Mouse (Mus musculus) heart, postnatal 14 days (tissue): Measurements from ENCODE around the gene Arl15. TPM values are rescaled to one million over a fixed set of nuclear protein-coding genes. Genes with fewer than 3 reads are reported as not detected.

ENCODE experiments used
- DNase-seq, 2 experiments: peaks; one replicate each; pipeline ENCODE4 v3.0.0; 2021 to 2022
- intact Hi-C: fragments of 180-260 bp; cut with DNase I; formaldehyde crosslinking; loops from one replicate; pipeline ENCODE4 v1.15.1; 2025
- total RNA-seq, 2 experiments: library from RNA; stranded (reverse); gene quantifications; 2 replicates each; pipeline ENCODE4 v1.2.3; 2021

Gene Arl15
- total RNA-seq, 2 experiments from 2014 or later = 11.9 to 14.7 TPM

DNA sequence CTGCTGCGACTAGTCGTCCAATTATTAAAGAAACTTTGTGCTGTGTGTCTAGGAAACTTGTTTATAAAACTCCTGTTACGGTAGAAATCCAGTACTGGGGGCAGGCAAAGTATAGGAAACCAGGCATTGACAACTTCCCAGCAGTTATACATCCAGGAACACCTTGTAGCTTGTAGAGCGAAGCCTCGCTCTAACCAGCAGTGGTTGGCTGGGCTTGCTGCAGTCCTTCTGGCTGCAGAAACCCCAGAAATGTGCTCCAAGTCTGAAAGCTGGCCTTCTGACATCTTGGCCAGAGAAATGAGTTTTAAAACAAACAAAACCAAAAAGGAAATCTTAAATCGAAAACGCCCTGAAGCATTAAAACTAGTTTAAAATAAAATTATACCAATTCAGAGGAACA is 229.2 kb downstream of the Arl15 start:
- peak; percentile 13 to 29 for DNase-seq
- intact Hi-C loops = no loop called here

DNA sequence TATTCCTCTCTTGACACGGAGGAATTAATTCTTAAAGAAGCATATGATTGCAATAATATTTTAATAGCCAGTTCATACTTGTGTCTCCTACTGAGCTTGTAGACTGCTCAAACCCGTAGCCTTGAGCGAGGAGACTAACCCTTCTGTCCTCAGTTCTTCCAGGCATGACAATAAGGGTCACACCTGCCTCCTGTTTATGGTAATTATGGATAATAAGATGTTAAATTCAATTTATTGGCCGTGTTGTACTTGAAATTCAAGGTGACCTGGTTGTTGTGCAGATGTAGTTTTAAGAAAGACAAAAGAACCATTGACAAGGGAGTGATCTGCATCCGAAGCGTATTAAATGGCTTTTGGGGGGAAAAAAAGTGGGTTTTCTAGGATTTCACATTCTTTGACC is 232.0 kb downstream of the Arl15 start:
- intact Hi-C loops = no loop called here
- DNase-seq = no peak

GRCm38 (mm10) chr13:114026751-114027150 is 232.4 kb downstream of the Arl15 start:
- DNase-seq = no peak
- intact Hi-C loops = no loop called here

DNA sequence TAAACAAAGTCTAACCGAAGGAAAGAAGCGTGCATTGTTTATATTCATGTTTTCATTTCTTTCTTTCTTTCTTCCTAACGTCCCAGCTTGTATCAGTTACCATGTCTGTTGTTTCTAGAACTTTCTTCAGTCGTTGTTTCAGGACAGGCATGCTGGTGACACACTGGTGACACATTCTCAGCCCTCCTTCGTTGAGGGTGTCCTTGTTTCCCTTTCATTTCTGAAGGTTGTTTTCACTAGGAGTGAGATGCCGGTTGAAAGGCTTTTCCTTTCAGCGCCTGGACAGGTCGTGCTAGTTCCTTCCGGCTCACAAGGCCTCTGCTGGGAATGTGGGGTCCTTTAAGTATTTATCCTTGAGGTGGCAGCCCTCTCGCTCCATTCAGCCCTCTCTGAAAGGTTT is 253.8 kb downstream of the Arl15 start:
- DNase-seq = no peak
- intact Hi-C loops = no loop called here

- DNase-seq = no peak
- intact Hi-C loops = no loop called here
These were observed 254.4 kb downstream of the Arl15 start for GRCm38 (mm10) chr13:114048688-114049087.

GRCm38 (mm10) chr13:114051151-114051850 is 257.0 kb downstream of the Arl15 start:
- DNase-seq = no peak

DNA sequence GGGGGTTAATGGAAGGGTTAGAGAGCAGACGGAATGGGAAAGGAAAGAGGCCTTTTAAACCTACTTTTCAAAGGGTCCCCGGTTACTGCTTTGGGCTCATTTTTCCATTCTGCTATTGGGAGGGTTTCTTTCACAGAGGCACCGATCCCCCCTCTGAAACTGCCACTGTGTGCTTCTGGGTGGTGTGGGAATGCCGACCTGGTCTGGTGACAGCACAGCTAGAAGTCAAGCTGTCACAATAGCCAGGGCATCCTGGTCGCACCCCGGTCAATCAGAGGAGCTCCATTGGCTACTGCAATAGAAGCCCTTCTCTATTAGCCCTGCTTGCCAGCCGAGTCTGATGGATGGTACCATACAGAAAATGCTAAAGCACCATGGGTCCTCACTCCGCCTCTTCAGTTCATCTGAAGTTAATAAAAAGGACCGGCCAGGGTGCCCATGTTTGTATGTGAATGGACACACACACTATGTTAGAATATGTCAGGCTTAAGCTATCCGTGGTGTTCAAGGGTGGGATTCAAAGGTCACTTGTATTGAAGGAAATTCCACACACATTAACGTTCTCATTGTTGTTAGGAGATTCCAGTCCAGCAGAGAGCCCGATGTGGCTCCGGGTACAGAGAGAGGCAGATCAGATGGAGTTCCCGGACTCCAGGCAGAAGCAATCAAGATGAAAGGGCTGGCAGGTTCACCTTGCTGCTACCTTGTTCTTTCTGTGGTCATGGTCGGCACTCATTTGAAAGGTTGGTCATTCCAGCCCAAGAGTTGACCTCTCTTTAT is 258.3 kb downstream of the Arl15 start:
- no peak for DNase-seq
- intact Hi-C loops = no loop called here

More at GRCm38 (mm10) chr13:114051151-114051850, 257.0 kb downstream of the Arl15 start:
- intact Hi-C loops = no loop called here

GRCm38 (mm10) chr13:114053261-114053660 is 259.0 kb downstream of the Arl15 start:
- intact Hi-C loops = no loop called here
- no peak for DNase-seq

DNA sequence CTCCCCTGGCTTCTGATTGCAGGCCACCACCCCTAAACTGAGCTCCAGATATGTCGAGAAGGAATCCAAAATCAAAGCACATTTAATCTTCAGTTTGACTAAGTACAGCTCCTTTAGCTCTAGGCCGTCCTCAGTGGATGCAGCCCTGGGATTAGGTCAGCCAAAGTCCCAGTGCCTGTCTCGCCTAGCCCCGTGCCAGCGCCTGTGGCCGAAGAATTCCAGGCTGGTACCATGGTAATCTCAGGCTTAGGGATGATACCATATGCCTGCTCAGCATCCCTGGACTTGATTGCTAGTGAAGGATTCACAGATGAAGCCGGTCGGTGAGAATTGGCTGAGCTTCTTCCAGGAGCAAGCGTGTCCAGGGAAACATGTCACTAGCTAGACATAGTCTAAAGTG is 261.4 kb downstream of the Arl15 start:
- intact Hi-C loops = no loop called here
- DNase-seq = no peak

DNA sequence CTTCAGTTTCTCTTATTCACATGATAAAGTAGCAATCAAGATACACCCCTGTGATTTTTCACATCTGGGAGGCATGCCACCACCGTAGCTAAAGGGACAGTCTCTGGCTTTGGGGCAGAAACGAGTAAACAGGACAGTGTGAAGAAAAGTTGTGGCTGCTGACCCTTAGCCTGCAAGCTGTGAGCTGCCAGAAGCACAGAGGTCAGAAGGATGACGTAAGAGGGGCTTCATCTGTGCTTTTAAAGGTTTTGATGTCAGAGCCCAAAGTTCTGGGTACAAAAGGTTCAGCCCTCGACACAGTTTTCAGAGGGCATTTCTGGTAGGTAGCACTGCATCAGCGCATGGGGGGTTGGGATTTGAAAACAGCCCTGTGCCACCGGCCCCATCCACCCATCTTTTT is 266.0 kb downstream of the Arl15 start:
- intact Hi-C loops = no loop called here
- DNase-seq = no peak

DNA sequence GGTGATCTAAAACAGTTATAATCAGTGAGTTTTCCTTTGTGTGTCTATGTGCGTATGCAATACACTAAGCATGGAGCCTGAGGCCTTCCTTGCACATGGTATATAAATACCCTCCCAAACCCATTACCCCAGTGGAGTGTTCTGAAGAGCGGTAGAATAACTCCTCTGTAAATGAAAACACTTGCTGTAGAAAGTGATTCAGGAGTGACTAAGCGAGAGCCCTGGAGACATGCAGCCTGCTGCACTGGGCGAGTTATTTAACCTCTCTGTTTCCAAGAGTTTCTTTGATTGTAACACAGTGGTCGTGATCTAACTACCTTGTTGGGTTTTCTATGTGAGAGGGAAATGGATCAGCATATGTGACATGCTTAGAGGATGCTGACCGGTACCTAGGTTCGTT is 266.9 kb downstream of the Arl15 start:
- intact Hi-C loops = no loop called here
- no peak for DNase-seq

DNA sequence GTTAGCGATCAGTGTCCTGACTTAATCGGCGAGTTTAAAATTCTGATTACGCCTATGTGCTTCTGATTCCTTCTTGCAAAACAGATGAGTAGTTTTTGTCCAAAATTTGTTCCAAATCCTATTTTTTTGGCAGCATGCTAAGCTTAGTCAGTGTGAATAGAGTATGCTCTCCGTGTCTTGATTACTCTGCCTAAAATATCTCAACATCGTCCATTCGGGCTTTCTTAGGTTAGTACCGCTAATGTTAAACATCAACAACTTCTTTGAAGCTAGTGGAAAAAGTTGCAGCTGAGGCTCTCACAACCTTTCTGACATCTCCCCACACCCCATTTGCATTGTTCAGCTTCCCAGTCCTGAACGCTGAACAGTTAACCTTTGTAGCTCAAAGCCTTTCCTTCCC is 269.8 kb downstream of the Arl15 start:
- DNase-seq = no peak
- intact Hi-C loops = no loop called here

DNA sequence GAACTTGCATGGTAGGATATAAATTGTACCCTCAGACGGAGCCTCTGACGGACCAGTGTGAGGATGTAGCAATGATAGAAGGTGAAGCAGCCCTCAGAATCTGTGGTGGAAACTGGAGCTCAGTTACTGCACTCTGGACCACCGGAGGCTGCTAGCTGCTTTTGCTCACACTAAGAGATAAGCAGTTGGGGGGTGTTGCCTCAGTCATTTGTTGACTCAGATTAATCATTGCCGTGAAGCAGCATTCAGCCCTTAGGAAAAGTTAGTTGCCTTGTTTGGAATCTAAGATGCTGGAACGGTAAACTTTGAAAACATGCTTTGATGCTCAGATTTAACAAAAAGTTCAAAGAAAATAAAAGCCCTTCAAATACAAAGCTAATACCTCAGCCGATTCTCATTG is 270.7 kb downstream of the Arl15 start:
- intact Hi-C loops = no loop called here
- no peak for DNase-seq

- DNase-seq = no peak
- intact Hi-C loops = no loop called here
These were observed 274.1 kb downstream of the Arl15 start for GRCm38 (mm10) chr13:114068421-114068820.

GRCm38 (mm10) chr13:114071439-114071838 is 277.1 kb downstream of the Arl15 start:
- intact Hi-C loops = no loop called here
- DNase-seq = no peak

DNA sequence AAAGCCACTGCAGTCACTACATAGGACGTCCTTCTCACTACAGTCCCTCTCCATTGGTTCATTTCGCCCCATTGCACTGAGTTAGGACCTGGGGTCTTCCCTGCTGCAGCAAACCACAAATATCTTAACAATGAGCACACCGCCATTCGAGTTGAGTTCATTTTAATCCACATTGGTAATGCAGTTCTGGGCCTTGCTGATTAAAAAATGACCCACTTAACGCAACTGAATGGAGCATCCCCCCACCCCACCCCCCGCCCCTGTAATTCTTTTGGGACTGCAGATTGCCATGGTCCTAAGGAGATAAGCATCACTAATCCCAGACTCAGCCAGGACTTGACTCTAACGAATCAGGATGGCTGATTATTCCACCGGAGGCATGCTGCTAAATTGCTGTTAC is 280.2 kb downstream of the Arl15 start:
- intact Hi-C loops = loop anchor here (2.0 kb wide), 1 partner anchor 386 kb away; no protein-coding TSS in a partner anchor
- DNase-seq = no peak

DNA sequence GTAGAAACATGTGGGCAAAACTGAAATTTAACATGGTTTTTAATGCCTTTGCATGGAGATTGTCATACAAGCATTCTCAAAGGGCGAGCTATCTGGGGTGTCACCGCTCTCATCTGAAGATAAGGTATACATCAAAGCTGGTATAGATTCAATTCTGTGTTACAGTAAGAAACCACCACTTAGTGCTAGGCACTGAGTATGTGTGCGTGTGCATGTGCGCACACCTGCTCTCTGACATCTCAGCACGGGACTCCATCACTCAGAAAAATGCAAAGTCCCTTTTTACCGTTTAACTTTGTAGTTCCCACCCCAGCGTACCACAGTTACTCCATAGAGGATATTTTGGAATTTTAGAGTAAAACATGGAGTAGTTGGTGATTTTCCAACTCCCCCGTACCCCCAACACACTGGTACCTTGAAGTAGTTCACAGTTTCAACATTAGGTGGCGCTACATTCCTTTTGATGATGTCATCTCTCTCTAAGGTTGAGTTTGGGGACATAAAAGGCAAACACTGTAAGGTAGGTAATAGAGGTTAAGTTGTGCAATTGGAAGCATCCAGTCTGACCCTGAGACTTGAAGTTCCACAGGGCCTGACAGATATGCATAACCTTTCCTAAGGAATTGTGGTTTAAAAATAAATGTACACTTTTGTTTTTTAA is 281.5 kb downstream of the Arl15 start:
- DNase-seq = peak; percentile 9 to 68

GRCm38 (mm10) chr13:114077181-114077580 is 282.9 kb downstream of the Arl15 start:
- intact Hi-C loops = loop anchor here (5.0 kb wide), 4 partner anchors 195 to 715 kb away; no protein-coding TSS in a partner anchor
- DNase-seq = no peak

More for the DNA sequence above, 281.5 kb downstream of the Arl15 start:
- intact Hi-C loops = loop anchor here (2.0 to 5.0 kb wide), 5 partner anchors 194 to 716 kb away; no protein-coding TSS in a partner anchor

DNA sequence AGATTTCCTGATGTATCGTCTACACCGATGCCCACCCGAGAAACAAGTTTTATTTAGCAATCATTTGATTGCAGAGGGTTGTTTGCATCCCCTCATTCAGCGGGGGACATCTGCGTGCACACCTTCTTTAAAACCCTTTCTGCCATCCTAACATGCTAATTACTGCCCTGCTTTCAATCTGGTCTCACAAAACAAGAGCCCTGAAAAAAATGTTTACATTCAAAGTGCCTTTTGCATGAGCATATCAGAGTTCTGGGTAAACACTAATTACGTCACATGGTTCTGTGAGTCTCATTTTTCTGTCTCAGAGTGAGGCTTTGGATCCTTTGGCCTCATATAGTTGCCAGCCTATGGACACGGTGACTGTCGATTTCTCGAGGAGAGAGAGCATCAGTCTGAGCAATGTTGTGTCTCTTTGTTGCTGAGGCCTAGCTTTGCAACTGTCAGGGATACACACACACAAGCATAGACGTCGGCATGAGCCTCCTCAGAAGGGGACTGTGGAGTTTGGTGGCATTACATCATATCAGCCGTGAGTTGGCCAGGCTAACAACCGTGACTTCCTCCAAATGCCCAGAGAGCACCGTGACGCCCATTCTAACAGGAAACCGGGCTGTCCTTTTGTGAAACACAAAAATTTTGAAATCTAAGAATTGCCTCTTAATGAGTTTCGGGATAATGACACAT is 283.4 kb downstream of the Arl15 start:
- no peak for DNase-seq
- intact Hi-C loops = loop anchor here (5.0 kb wide), 4 partner anchors 195 to 715 kb away; no protein-coding TSS in a partner anchor

- intact Hi-C loops = loop anchor here (5.0 kb wide), 4 partner anchors 197 to 713 kb away; no protein-coding TSS in a partner anchor
These were observed 284.5 kb downstream of the Arl15 start for GRCm38 (mm10) chr13:114078851-114079250.

More at GRCm38 (mm10) chr13:114078851-114079250, 284.5 kb downstream of the Arl15 start:
- DNase-seq = no peak
